Mouse (Mus musculus) heart, embryonic 12.5 days (tissue): ENCODE results near the gene Phf20. TPM values are rescaled to one million over a fixed set of nuclear protein-coding genes. Genes with fewer than 3 reads are reported as not detected.

Experiments used
- ATAC-seq: fragments of 200-750 bp; cut with Nextera tagmentation; 2 replicates; pipeline ENCODE4 v1.8.0; 2017; ENCODE audit warnings: moderate TSS enrichment, moderate library complexity; ENCODE audit not compliant: insufficient number of reproducible peaks, low FRiP score
- H3K27ac ChIP-seq: fragments of 300-500 bp; sonication (generic); 2 replicates; pipeline ENCODE4 v1.5.1; 2016; ENCODE audit warnings: mild to moderate bottlenecking, moderate library complexity; ENCODE audit not compliant: poor library complexity, severe bottlenecking
- H3K27me3 ChIP-seq: fragments of 300-500 bp; sonication (generic); replicated peaks from 2 replicates; pipeline ENCODE4 v1.6.1; 2016; ENCODE audit warnings: mild to moderate bottlenecking, moderate library complexity
- H3K36me3 ChIP-seq: fragments of 300-500 bp; sonication (generic); 2 replicates; pipeline ENCODE4 v1.6.1; 2016; ENCODE audit warnings: mild to moderate bottlenecking, moderate library complexity
- H3K4me1 ChIP-seq: fragments of 300-500 bp; sonication (generic); replicated peaks from 2 replicates; pipeline ENCODE4 v1.6.1; 2016; ENCODE audit warnings: mild to moderate bottlenecking
- H3K4me2 ChIP-seq: fragments of 300-500 bp; sonication (generic); 2 replicates; pipeline ENCODE4 v1.6.1; 2016; ENCODE audit warnings: mild to moderate bottlenecking, moderate library complexity
- H3K4me3 ChIP-seq: fragments of 300-500 bp; sonication (generic); 2 replicates; pipeline ENCODE4 v1.5.1; 2016; ENCODE audit warnings: mild to moderate bottlenecking
- H3K9ac ChIP-seq: fragments of 300-500 bp; sonication (generic); 2 replicates; pipeline ENCODE4 v1.6.1; 2016; ENCODE audit warnings: mild to moderate bottlenecking, moderate library complexity
- H3K9me3 ChIP-seq: fragments of 300-500 bp; sonication (generic); replicated peaks from 2 replicates; pipeline ENCODE4 v1.6.1; 2016; ENCODE audit warnings: mild to moderate bottlenecking, moderate library complexity
- WGBS: fragments of 180-500 bp; shearing (Covaris S2); methylation state at CpG from one replicate; pipeline ENCODE4 v1.1.7; 2016; 5-methylcytosine and 5-hydroxymethylcytosine counted together
- microRNA-seq: library from miRNA; unstranded; fragments of <30 nt; microRNA quantifications from one replicate; pipeline ENCODE4, GENCODE M21; 2017
- polyA plus RNA-seq: library from polyadenylated mRNA; unstranded; fragments of >200 nt; fragmentation: Nextera tagmentation; extraction: Ambion mirVana; gene quantifications from 2 replicates; pipeline ENCODE4 v1.2.1, GENCODE M21; 2016

The Phf20 gene
- polyA plus RNA-seq, 1 experiment from 2014 or later, result 52.5 TPM

DNA sequence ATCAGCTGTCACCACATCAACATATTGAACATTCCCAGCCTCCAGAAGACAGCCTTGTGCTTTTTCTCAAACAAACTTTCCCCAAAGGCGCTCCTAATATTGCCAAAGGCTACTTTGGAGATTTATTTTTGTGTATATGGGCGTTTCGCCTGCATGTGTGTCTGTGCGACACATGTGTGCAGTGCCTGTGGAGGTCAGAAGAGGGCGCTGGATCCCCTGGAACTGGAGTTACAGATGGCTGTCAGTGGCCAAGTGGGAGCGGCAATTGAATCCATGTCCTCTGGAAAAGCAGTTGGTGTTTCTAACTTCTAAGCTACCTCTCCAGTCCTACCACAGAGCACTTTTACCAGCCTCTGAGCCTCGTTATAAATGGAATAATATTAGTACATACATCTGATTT, 155.0 kb downstream of the Phf20 start:
- WGBS, result 81% methylated on average over 7 of the region's 7 CpGs
- no peaks in the 10 kb centered on the region for H3K27me3 ChIP-seq
- no peaks in the 10 kb centered on the region for H3K36me3 ChIP-seq
- no peaks in the 10 kb centered on the region for H3K4me1 ChIP-seq
- no peak overlapping the region for H3K27ac ChIP-seq
- H3K4me2 ChIP-seq, result no peak overlapping the region
- no peak overlapping the region for H3K9ac ChIP-seq
- H3K9me3 ChIP-seq, result no peaks in the 10 kb centered on the region; the same call in 1 of the 2 replicates
- no peak overlapping the region for H3K4me3 ChIP-seq
- no peak for ATAC-seq

DNA sequence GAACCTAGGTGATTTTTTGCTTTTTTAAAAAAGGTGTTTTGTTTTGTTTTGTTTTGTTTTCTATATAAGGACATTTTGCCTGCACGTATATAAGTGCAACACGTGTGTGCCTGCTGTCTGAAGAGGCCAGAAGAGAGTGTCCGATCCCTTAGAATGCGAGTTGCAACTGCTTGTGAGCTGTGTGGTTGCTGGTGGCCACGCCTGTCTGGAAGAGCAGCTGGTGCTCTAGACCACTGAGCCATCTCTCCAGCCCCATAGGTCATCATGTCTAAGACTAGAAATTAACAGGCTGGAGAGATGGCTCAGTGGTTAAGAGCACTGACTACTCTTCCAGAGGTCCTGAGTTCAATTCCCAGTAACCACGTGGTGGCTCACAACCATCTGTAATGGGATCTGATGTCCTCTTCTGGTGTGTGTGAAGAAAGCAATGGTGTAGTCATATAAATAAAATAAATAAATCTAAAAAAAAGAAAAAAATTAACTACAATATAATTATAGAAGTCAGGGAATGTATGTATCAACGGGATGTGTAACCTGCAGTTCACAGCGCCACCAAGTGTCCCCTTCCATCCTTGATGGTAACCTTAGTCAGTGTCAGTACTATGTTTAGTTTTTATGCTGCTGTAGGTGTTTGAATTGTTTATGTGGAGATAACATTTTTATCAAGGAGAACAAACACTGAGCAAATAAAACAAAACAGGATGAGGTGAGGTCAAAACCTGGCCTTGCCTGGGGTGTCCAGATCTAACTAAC, 156.3 kb downstream of the Phf20 start:
- no peaks in the 10 kb centered on the region for H3K36me3 ChIP-seq
- H3K9me3 ChIP-seq, result no peaks in the 10 kb centered on the region; the same call in 1 of the 2 replicates
- 75% methylated on average over 8 of the region's 8 CpGs for WGBS
- no peak overlapping the region for H3K4me3 ChIP-seq
- no peak overlapping the region for H3K4me2 ChIP-seq
- H3K27ac ChIP-seq, result no peak overlapping the region
- no peaks in the 10 kb centered on the region for H3K27me3 ChIP-seq
- ATAC-seq, result no peak
- H3K4me1 ChIP-seq, result no peaks in the 10 kb centered on the region
- no peak overlapping the region for H3K9ac ChIP-seq

DNA sequence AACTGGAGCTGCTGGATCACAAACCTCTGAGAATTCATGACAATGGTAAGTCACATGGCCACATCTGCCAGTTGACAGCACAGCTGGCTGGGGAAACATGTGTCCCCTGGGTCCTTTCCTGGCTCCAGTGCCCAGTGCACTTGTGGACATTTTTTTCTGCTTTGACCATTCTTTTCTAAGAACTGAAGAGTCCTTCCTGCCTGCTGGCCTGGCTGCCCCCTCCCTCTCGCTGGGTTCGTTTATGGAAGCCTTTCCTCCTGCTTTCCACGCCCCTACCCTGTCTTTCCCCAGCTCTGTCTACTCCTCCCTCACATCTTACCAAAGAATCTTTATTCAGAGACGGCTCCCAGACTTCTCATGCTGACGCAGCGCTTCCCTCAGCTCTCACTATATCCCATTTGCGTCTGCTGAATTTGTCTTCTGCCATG, 157.0 kb downstream of the Phf20 start:
- no peak for ATAC-seq
- Histone ChIP-seq H3K4me2 (no peak overlapping the region), H3K9ac (no peak overlapping the region), H3K27me3 (no peaks in the 10 kb centered on the region), H3K36me3 (no peaks in the 10 kb centered on the region), H3K9me3 (no peaks in the 10 kb centered on the region; the same call in 1 of the 2 replicates), H3K4me1 (no peaks in the 10 kb centered on the region), H3K27ac (no peak overlapping the region), H3K4me3 (no peak overlapping the region)
- 42% methylated on average over 7 of the region's 7 CpGs for WGBS

DNA sequence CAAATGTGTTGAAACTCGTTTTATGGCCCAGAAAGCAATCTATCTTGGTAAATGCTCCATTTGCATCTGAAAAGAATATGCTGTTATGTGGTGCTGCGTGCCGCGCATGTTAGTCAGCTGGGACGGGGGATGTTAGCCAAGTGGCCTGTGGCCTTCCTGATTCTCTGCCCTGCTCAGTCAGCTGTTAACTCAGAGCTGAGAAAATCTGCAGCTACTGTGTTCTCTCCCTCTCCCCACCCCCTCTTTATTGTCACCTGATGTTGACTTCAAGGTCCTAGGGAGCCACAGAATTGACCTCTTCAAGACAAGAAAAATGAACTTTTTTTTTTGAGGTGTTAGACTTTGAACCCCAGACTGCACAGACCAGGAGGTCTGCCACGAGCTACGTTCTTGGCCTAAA, 159.8 kb downstream of the Phf20 start:
- Histone ChIP-seq H3K4me2 (no peak overlapping the region), H3K27me3 (no peaks in the 10 kb centered on the region), H3K4me3 (no peak overlapping the region), H3K27ac (no peak overlapping the region), H3K9me3 (no peaks in the 10 kb centered on the region; the same call in 1 of the 2 replicates), H3K36me3 (no peaks in the 10 kb centered on the region), H3K9ac (no peak overlapping the region), H3K4me1 (no peaks in the 10 kb centered on the region)
- WGBS, result 80% methylated on average over 7 of the region's 7 CpGs
- no peak for ATAC-seq

Small RNA genes within 50 kb of the gene (microRNA-seq; reads per million reads assigned to microRNA genes)
- gene Gm22759, result not detected

Other genes starting within 250 kb of the Phf20 start
- 10.7 and 13.0 TPM in 2 replicates for gene Cep250, start 240.0 kb upstream of the Phf20 start, polyA plus RNA-seq
- 0.93 and 1.1 TPM in 2 replicates for gene 6430550D23Rik, start 188.5 kb upstream of the Phf20 start, polyA plus RNA-seq
- 137 and 142 TPM in 2 replicates for gene Ergic3, start 188.4 kb upstream of the Phf20 start, polyA plus RNA-seq
- gene Fer1l4, start 143.5 kb upstream of the Phf20 start, polyA plus RNA-seq, result not detected in 2 replicates
- 3.1 and 3.3 TPM in 2 replicates for gene Spag4, start 131.3 kb upstream of the Phf20 start, polyA plus RNA-seq
- gene Cpne1, start 84.5 kb upstream of the Phf20 start, polyA plus RNA-seq, result 30.0 and 31.0 TPM in 2 replicates
- 26.2 and 26.9 TPM in 2 replicates for gene Rbm12, start 84.5 kb upstream of the Phf20 start, polyA plus RNA-seq
- 19.1 and 21.0 TPM in 2 replicates for gene Gm28036, start 69.4 kb upstream of the Phf20 start, polyA plus RNA-seq
- 451 and 494 TPM in 2 replicates for gene Romo1, start 52.4 kb upstream of the Phf20 start, polyA plus RNA-seq
- 55.5 and 55.8 TPM in 2 replicates for gene Nfs1, start 52.3 kb upstream of the Phf20 start, polyA plus RNA-seq
- 434 and 459 TPM in 2 replicates for gene Rbm39, start 16.2 kb upstream of the Phf20 start, polyA plus RNA-seq
- 2.9 and 3.3 TPM in 2 replicates for gene Cnbd2, start 115.8 kb downstream of the Phf20 start, polyA plus RNA-seq
- gene Scand1, start 116.2 kb downstream of the Phf20 start, polyA plus RNA-seq, result 77.2 and 79.9 TPM in 2 replicates
- 1.2 and 1.4 TPM in 2 replicates for gene Epb41l1, start 224.4 kb downstream of the Phf20 start, polyA plus RNA-seq